Mouse (Mus musculus) ovary, adult 10 weeks (tissue): Measurements from ENCODE around the gene Cyp2c55. TPM values are rescaled to one million over a fixed set of nuclear protein-coding genes. Genes with fewer than 3 reads are reported as not detected.

Experiments used
- polyA plus RNA-seq: library from polyadenylated mRNA; stranded (reverse); fragments of 350-450 nt; fragmentation: Illumina TruSeq; extraction: RNeasy Lipid Tissue Mini Kit (QIAGEN cat#74804); gene quantifications from one replicate; pipeline ENCODE4 v1.2.3, GENCODE M21; 2014

Cyp2c55 gene
- polyA plus RNA-seq = not detected

DNA sequence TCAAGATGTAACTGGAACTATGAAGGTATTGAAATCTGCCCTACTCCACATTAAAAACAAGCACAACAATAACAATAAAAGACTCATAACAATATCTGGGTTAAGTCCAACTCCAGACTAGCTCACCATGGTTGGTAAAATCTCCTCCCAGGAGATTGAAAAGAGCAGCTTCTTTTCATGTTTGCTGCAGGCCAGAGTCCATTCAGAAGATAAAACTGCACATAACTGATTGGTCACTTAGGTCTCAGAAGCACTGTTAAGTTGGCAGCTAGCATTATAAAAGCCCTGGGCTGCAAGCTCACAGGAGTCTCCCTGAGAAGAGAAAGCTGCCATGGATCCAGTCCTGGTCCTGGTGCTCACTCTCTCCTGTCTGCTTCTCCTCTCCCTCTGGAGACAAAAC lies at the start of gene Cyp2c55:
Gene Cyp2c55, plus strand, starts transcription at position 305 of the 400 bp plus-strand sequence.

DNA sequence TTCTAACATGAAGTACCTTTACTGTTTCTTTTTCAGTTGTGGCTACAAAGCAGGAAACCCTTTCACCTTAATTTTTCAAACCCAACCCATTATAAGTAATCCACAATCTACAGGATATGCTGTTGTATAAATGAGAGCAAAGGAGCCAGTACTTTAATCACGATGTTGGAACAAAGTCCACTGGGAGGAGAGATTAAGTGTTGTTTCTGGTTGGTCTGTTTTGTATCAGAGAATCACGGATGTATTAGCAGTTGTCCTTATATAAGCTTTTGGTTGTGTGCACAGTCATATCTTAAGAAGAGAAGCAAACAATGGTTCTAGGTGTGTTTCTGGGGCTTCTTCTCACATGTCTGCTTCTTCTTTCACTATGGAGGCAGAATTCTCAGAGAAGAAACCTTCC lies 53.9 kb downstream of the Cyp2c55 start, which contains the start of gene Cyp2c65:
Gene Cyp2c65, plus strand, starts transcription at position 297 of the 400 bp plus-strand sequence.

Other genes starting within 250 kb of the Cyp2c55 start
- 28.3 TPM for gene Noc3l, start 187.8 kb upstream of the Cyp2c55 start, polyA plus RNA-seq
- gene Tbc1d12, start 170.4 kb upstream of the Cyp2c55 start, polyA plus RNA-seq = 41.4 TPM
- gene Hells, start 76.1 kb upstream of the Cyp2c55 start, polyA plus RNA-seq = 124 TPM
- not detected for gene Cyp2c65, start 54.0 kb downstream of the Cyp2c55 start, polyA plus RNA-seq
- not detected for gene Cyp2c66, start 106.9 kb downstream of the Cyp2c55 start, polyA plus RNA-seq